Mouse (Mus musculus) large intestine, adult 2 months (tissue): ENCODE data around the gene Rab25. TPM values are rescaled to one million over a fixed set of nuclear protein-coding genes. Genes with fewer than 3 reads are reported as not detected.

ENCODE experiments used
- DNase-seq: peaks from one replicate; pipeline ENCODE4 v3.0.0-alpha.2; 2012; ENCODE audit warnings: low read depth, low spot score
- WGBS: fragments of 180-500 bp; shearing (Covaris S2); methylation state at CpG from one replicate; pipeline ENCODE4 v1.1.7; 2018; 5-methylcytosine and 5-hydroxymethylcytosine counted together
- polyA plus RNA-seq: library from polyadenylated mRNA; depleted of rRNA; stranded (reverse); fragments of >200 nt; gene quantifications from 2 replicates; pipeline ENCODE4 v1.2.3, GENCODE M21; 2012

Rab25 gene
- polyA plus RNA-seq, 1 experiment, result 238 TPM

DNA sequence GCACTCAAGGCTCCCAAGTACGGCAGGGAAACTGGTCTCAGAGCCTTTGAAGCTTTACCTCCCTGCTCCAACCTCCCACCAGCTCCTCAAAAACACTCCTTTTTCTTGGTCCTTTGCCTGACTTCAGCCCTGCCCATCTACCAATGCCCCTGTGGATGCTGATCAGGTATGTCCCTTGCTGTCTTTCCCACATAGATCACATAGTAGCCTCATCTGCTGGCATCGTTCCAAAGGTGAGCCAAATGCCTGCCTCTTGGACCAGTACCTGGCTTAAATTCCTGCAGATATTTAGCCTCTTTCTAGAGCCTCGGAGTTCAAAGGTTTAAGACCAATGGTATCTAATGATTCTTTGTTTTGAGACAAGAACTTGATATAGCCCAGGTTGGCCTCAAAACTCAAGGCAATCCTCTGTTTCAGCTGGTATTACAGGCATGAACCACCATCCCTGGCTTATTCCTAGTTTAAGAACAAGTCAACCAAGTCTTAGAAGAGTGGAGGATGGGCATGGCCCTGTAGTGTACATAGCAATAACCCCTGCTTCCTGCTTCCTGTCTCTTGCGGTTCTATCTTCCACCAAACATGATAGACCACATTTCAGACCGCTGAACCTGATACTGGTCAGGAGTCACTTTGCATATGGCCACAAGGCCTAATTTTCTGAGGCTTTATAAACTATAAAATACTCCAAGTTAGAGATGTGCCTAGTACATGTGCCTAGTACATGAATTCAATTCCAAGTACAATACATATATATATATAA lies 4.3 kb downstream of the Rab25 start:
- 66% methylated on average over 5 of the region's 5 CpGs for WGBS
- DNase-seq, result no peak

DNA sequence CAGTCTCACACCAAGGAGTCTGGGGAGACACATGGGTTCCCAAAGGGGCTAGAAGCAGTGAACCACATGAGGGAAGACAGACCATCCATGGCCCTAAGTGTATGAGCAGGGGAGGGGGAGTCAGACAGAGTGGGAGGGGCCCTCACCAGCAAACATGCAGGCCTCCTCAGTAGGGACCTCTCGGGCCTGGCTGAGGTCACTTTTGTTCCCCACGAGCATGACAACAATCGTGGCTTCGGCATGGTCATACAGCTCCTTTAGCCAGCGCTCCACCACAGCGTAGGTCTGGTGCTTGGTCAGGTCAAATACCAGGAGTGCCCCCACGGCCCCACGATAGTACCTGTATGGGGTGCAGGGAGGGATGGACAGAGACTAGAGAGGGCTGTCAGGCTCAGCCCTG lies 4.9 kb downstream of the Rab25 start:
- WGBS, result 92% methylated on average over 8 of the region's 8 CpGs
- no peak for DNase-seq

DNA sequence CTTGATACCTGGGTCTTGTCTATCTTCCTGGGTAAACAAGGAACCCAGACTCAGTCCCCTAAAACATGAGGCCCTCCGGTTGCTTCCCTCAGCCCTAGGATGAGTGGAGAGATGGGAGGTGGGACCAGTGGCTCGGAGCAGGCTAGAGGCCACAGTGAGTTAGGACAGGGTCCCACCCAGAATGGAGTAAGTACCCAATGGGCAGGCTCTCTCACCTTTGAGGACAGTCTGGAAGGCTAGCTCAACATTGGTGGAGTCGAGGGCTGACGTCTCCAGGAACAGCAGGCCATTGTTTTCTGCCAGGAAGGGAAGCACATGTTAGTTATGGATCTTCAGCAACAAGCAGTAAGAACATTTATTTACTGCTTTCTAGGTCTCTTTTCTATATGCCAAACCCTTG lies 5.6 kb downstream of the Rab25 start:
- DNase-seq, result no peak
- WGBS, result 60% methylated on average over 4 of the region's 4 CpGs

DNA sequence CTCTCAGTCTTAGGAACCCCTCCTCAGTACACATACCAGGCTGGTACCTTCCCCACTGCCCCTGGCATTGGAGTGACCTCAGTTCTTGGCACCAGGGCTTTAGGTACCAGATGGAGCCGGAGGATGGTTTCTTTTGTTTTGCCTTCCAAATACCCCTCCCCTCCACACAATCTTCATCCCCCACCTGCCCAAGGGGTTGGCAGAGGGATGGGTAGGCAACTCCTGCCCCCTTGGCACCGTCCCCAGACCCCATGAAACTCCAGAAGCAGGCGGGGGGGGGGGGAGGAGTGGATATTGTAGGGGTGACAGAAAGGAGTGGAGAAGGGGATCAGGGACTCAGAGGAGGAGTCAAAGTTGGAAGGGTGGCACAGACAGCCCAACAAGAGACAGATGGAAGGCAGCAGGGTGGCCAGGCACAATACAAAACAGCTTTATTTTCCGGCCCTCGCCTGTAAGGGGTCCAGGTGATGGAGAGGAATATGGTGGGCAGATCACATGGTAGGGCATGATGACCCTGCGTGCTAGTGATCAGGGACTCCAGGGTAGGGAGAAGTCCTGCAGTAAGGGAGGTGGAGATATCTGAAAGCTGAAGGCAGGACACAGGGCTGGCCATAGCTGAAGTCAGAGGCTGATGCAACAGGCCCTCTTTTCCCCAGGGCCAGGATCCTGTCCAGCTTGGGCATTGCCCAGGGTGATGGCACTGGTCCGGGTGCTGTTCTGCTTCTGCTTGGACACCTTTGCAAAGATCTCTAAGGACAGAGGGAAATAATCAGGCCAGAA lies 6.3 kb downstream of the Rab25 start:
- WGBS, result 78% methylated on average over 7 of the region's 7 CpGs

DNA sequence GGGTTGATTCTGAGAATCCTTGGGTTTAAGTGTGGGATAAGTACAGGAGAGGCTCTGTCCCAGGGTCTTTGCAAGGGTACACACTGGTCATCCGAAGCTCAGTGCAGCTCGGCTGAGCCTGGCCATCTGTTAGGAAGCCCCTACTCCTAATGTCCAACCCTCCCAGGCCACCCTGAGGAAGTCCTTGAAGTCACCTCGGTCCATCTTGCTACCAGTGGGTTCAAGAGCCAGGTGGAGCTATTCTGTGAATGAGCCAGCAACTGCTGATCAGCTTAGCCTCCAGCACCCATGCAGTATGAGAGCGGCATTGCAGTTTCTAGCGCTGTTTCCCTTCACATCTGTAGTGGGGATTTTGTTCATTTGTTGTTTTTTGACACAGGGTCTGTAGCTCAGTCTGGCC lies 8.0 kb downstream of the Rab25 start:
- no peak for DNase-seq
- WGBS, result 74% methylated on average over 5 of the region's 5 CpGs

More for the DNA sequence above, 6.3 kb downstream of the Rab25 start:
- no peak for DNase-seq

DNA sequence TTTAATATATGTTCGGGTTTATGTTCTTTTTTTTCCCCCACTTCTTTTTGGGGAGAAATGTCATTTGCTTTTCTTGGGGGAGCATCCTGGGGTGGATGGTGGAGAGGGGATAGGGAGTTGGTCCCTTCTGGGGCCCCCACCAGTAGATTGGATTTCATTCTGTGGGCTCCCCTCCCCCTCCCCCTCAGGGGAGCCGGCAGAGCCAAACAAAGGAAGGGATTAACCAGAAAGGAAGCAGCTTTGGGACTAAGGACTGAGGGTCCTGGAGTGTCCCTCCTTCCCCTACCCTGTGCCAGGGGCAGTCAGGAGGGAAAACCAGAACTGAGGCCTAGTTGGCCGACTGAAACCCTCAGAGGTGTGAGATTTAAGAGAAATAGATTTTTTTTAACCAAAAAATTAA lies 8.7 kb downstream of the Rab25 start:
- WGBS, result 60% methylated on average over 3 of the region's 3 CpGs
- no peak for DNase-seq

DNA sequence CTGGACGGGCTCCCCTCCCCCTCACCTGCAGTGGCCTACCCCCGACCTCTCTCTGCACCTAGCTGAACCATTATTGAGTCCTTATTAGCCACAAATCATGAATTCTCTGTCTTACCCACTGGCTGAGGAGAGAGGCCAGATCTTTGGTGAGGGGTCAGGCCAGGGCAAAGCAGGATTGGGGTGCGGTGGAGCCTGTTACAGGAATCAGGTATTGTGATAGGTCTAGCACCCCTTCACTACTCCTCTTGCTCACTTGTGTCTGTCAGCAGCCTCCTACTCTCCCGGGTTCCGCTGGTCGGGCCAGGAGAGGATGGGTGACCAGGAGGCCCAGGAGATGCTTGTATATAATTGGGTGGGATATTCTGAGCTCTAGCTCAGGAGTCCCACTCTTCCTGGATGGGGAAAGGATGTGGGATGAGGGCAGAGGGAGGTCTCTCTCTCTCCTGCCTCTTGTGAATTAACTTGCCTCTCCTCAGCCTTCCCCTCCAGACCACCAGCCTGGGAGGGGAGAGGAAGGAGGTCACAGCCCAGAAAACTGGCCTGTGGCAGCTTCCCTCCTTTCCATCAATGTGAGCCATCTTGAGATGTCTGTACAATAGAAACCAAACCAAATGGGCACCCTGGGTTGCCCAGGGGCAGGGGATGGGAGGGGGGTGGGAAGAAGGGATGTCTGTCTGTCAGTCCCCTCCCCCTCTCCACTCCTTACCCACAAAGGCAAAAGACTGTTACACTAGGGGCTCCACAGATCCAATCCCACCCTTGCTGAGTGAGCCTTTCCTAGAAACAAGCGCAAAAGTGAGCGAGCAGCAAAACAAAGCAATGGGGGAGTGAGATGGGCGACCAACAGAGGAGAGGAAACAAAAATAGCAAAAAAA lies 9.6 kb downstream of the Rab25 start:
- DNase-seq, result no peak

DNA sequence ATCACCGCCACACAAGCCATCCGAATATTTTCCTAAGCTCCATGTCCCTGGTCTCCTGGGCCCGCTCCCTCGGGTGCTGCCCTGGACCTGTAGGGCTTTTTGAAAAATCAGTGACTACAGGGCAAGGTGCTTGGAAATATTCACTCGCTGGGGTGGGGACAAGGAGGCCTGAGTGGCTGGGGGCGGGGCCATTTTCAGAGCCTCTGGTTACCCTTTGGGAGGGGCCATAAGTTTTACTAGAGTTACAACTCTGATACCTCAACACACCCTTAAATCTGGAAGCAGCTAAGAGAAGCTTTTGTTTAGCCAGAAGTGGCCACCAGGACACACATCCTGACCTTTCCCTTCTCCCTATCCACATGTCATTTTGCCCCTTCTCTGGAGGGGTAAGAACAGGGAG lies 11.0 kb downstream of the Rab25 start:
- WGBS, result 72% methylated on average over 6 of the region's 6 CpGs
- no peak for DNase-seq

More for the DNA sequence above, 9.6 kb downstream of the Rab25 start:
- 77% methylated on average over 9 of the region's 9 CpGs for WGBS

DNA sequence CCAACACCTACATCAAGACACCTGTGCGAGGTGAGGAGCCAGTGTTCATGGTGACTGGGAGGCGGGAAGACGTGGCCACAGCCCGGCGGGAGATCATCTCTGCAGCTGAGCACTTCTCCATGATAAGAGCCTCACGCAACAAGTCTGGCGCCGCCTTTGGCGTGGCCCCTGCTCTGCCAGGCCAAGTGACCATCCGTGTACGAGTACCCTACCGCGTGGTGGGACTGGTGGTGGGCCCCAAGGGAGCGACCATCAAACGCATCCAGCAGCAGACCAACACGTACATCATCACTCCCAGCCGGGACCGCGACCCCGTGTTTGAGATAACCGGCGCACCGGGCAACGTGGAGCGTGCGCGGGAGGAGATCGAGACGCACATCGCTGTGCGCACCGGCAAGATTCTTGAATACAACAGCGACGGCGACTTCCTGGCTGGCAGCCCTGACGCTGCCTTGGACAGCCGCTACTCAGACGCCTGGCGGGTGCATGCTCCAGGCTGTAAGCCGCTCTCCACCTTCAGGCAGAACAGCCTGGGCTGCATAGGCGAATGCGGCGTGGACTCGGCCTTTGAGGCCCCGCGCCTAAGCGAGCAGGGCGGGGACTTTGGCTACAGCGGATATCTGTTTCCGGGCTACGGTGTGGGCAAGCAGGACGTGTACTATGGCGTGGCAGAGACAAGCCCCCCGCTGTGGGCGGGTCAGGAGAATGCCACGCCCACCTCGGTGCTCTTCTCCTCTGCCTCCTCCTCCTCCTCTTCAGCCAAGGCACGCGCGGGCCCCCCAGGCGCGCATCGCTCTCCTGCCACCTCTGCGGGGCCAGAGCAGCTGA lies 11.8 kb downstream of the Rab25 start:
- no peak for DNase-seq
- 33% methylated on average over 64 of the region's 64 CpGs for WGBS

DNA sequence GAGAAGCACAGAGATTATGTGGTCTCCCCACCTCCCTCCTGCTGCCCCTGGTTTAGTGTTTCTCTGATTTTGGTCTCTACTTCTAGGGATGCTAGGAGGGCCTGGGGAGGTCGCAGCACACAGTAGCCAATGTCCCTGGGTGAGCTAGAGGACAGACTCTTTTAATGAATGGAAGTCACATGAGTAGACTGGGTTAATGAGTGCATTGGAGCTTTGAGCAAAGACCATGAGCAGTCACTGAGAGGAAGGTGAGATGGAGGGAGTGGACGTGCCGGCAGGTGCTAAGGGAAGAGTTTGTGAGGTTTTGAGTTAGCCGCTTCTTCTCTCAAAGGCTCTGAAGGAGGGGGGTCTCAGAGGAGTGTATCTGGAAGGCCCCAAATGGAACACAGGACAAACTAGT lies 12.6 kb downstream of the Rab25 start:
- no peak for DNase-seq
- 96% methylated on average over 4 of the region's 4 CpGs for WGBS

DNA sequence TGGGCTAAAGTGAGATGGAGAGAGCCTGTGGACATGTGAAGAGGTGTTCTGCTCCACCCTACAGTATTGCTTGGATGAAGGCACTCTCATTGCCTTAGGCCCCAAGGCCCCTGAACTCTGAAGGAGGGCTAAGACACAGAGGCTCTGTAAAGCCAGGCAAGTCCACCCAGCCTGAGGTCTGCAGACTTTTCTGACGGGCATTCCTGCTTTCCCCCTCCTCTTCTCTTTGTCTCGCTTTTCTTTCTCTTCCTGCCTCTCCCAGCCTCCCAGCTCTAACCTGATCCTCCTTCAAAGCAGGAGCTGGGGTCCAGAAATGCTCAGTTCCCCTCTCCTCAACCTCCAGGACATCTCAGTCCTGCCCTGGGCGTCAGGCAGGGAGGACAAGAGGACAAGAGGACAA lies 13.1 kb downstream of the Rab25 start:
- 76% methylated on average over 3 of the region's 3 CpGs for WGBS
- no peak for DNase-seq

DNA sequence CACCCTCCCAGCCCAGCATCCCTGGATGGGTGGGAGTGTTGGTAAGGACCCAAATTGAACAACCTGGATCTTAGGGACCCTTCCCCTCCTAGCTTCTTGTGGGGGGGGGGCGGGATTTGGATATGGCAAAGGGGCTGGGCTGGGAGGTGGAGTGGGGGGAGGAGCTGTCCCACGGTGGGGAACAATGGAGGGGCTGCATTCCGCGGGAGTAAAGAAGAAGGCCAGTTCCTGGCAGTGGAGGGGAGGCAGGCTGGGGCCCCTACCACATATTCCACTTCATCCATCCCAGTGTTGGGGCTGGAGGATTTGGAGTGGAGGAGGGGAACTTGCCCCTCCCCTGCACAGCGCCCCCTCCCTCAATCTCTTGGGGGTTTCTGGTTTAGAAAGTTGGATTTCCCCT lies 14.4 kb downstream of the Rab25 start:
- WGBS, result 46% methylated on average over 4 of the region's 5 CpGs

DNA sequence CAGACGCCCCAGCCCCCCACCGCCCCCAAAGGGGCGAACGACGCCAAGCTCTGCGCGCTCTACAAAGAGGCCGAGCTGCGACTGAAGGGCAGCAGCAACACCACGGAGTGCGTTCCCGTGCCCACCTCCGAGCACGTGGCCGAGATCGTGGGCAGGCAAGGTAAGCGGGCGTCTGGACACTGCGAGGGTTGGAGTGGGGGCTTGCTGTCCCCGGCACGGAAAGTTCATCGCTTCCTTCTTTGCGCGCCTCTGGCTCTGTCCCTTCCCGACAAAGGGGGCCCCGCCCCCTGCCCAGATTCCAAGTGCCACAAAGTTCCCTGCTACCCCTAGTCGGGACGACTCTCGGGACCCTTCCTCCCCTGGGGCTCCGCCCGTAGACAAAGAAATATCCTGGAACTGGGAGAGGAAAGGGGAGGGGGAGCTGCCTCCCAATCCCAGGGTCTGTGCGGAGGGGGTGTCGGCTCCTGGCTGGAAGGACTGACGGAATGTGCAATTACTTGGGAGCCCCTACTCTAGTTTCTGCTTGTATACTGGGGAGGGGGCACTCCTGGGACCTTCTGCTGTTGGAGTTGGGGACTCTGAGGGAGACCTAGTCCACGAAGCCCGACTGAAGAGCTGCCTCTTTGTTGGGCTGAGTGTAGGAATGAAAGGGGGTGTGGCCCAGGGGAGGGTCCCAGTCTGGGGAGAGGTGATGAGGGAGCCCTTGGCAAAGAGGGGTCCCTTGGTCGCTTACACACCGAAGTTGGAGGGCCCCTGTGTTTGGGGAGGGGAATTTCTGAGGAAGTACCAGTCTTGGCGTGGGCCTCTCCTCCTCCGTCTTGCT lies 15.2 kb downstream of the Rab25 start:
- 6% methylated on average over 40 of the region's 40 CpGs for WGBS
- no peak for DNase-seq

More for the DNA sequence above, 14.4 kb downstream of the Rab25 start:
- no peak for DNase-seq

DNA sequence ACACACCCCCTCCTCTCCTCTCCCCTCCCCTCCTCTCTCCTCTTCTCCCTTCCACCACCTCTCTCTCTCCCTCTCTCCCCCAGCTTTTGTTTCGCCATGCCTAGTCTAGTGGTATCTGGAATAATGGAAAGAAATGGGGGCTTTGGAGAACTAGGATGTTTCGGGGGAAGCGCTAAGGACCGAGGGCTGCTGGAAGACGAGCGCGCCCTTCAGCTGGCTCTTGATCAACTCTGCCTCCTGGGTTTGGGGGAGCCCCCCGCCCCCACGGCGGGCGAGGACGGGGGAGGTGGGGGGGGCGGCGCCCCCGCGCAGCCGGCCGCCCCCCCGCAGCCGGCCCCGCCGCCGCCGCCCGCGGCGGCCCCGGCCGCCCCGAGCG lies 15.8 kb downstream of the Rab25 start, which contains the start of gene Mex3a:
Gene Mex3a, plus strand, starts transcription at position 97 of the 376 bp plus-strand sequence.
- DNase-seq, result no peak
- 6% methylated on average over 28 of the region's 31 CpGs for WGBS

DNA sequence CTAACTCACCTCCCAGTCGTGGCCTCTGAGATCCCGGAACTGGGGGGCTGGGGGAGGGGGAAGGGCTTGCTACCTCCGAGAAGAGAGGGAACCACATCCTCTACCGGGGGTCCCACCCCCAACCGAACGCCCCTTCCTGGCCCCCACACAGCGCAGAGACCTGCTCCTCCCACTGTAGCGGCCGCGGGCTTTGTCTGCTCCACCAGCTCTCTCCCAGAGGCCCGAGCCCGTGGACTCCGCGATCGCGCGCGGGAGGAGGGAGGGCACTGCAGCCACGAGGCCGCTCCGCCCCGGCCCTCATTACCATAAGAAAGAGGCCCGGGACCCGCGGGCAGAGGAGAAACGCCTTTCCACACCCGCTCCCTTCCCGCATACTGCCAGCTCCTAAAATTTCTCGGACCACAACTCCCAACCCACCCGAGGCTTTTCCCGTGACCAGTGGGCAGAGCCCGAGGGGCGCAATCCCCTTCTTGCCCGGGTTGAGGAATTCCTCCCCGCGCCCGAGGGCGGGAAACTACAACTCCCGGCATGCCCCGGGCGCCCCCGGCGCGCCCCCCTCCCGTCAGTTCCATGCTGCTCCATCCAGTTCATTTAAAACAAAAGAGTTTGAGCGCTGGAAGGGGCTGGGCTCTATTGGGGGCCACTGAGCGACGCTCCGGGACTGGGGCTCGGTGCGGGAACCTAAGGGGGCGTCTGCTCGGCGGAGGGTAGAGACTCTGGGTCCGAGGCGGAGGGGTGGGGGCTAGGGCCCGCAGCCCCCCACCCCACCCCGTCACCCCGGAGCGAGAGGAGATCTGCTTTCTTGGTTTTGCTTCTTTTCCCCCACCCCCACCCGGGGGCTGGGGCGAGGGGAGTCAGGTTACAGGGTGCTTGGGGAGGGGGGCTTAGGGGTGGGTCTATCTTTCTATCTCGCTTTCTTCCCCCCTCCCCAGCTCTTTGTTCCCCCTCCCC lies 16.5 kb downstream of the Rab25 start:
- no peak for DNase-seq
- under 1% methylated on average over 63 of the region's 63 CpGs for WGBS

DNA sequence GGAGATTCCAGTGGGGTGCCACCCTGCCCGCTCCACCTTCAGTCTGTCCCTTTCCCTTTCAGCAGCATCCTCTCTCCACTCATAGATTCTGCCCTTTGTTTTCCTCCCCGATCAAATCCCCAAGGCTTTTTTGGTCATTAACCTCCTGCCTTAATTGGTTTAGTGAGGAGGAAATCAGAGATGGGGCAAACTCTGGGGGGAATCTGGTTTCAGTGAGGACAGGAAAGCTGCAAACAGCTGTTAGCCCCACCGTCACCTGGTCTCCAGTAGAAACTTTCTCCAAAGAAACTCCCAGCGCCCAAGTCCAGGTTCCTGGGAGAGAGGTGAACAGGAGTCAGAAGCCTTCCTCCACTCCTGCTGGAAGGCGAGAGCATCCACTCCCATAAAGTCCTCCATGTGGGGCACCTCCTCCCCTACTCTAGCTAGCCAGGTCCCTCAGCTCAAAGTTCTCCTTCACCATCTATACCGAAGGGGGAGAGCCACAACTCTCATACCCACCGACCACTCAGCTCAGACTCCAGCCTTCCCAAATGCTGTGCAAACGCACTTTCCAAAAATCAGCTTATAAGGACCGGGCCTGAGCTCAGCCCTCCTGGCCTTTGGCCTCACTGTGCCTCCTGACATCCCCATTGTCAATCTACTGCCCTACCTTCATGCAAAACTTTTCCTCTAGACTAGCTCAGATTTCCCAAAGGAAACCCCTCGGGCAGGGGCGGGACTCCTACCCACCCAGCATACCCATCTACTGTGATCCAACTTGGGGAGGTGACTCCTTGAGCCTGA lies 17.8 kb downstream of the Rab25 start:
- no peak for DNase-seq
- 38% methylated on average over 11 of the region's 11 CpGs for WGBS
